Mouse (Mus musculus) cerebral cortex, adult 2 months (tissue): ENCODE measurements around the gene Heyl.

ENCODE experiments used
- WGBS: fragments of 180-500 bp; shearing (Covaris S2); methylation state at CpG from one replicate; pipeline ENCODE4 v1.1.7; 2018; 5-methylcytosine and 5-hydroxymethylcytosine counted together

The Heyl gene

GRCm38 (mm10) chr4:123233492-123234084 lies at the start of gene Heyl:
Gene Heyl, plus strand, starts transcription at chr4:123233556.
- WGBS = 10% methylated on average over 52 of the region's 52 CpGs

DNA sequence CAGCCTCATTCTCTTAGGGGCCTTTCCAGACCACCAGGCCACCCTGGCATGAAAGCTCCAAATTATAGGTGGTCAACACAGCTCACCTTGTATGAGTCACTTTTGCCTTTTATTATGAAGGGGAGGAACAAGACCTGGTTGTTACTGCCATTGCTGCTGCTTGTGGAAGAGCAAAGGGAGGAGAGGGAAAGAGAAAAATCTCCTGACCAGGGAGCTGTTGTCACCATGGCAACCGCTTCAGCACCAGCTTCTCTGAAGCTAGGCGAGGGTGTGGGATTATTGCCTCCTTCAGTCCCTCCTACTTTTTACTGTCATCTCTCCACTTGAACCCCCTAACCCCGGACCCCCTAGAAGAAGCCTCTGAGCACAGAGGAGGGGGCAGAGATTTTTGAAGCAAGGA lies 48.5 kb upstream of the Heyl start:
- WGBS = 29% methylated on average over 3 of the region's 3 CpGs

GRCm38 (mm10) chr4:123192336-123192735 lies 41.0 kb upstream of the Heyl start:
- WGBS = 48% methylated on average over 11 of the region's 11 CpGs

- 41% methylated on average over 11 of the region's 11 CpGs for WGBS
Observed at GRCm38 (mm10) chr4:123193791-123194190, 39.6 kb upstream of the Heyl start.

- 69% methylated on average over 6 of the region's 6 CpGs for WGBS
Observed at GRCm38 (mm10) chr4:123196695-123197094, 36.7 kb upstream of the Heyl start.

DNA sequence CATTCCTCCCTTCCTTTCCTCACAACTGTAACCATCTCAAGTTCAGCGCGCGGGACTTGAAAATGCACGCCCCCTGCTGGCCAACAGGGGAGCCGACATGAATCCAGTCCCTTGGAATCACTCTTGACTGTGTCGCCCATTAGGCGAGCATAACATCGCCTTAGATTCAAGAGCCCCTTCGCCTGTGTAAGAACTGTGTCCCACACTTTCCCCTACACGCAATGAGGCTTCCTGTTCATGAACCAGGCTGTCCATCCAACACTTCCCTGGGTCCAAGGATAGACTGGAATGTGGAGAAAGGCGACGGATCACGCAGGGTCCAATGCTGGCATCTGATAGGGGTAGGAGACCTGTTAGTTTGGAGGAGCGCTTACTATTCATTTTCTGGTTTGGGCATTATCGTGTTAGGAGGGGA lies 32.6 kb upstream of the Heyl start:
- 9% methylated on average over 15 of the region's 15 CpGs for WGBS

GRCm38 (mm10) chr4:123201186-123202093 lies 31.9 kb upstream of the Heyl start, which contains the start of gene Nt5c1a:
Gene Nt5c1a, plus strand, starts transcription at chr4:123201504.
- WGBS = 4% methylated on average over 58 of the region's 58 CpGs

DNA sequence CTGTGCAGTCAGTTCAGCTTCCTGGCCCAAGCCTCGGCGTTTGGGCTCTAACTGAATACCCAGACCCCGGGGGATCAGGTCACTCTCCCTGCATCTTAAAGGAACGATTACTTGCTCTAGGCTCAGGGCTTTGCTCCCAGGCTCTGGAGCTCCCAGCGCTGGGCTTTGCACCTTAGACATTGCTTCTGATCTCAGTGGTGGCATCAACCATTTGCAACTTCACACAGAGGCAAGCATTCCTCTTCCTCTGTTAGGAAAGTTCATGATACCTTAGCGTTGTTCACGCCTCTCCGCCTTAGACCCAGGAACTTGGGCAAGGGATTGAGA lies 31.3 kb upstream of the Heyl start:
- WGBS = 40% methylated on average over 8 of the region's 8 CpGs

DNA sequence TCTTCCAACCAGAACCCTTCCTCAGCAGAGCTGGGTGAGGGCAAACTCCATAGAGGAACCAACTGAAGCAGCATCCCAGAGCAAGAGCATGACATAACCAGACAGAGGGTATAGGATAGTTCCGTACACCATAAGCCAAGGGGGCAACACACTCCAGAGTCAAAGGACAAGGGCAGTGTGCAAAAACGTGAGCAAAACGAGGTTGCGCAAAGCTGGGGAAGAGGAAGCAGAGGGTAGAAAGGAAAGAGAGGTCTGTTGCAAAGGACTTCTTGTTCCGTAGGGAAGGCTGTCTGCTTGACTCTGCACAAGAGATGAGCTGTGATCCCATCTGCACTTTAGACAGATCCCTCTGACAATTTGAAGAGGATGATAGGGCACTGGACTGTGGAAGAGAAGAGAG lies 26.0 kb upstream of the Heyl start:
- 86% methylated on average over 5 of the region's 5 CpGs for WGBS

GRCm38 (mm10) chr4:123210996-123211395 lies 22.4 kb upstream of the Heyl start:
- 75% methylated on average over 8 of the region's 8 CpGs for WGBS

GRCm38 (mm10) chr4:123211453-123211852 lies 21.9 kb upstream of the Heyl start:
- WGBS = 76% methylated on average over 5 of the region's 5 CpGs

- WGBS = 54% methylated on average over 2 of the region's 2 CpGs
Observed at GRCm38 (mm10) chr4:123212330-123212729, 21.0 kb upstream of the Heyl start.

DNA sequence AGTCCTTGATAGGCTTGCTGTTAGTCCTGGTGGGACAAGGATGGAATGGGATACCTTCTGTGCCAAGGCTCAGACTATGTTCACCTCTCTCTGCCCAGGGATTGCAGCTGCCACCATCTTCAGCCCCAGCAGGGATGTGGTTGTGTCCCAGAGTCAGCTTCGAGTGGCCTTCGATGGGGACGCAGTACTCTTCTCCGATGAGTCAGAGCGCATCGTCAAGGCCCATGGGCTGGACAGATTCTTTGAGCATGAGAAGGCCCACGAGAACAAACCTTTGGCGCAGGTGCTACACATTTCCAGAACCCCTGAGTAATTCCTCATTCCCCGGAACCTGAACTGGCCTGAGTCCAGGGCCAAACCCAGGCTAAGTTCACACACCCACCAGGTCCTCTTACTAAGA lies 19.4 kb upstream of the Heyl start:
- WGBS = 93% methylated on average over 9 of the region's 9 CpGs

DNA sequence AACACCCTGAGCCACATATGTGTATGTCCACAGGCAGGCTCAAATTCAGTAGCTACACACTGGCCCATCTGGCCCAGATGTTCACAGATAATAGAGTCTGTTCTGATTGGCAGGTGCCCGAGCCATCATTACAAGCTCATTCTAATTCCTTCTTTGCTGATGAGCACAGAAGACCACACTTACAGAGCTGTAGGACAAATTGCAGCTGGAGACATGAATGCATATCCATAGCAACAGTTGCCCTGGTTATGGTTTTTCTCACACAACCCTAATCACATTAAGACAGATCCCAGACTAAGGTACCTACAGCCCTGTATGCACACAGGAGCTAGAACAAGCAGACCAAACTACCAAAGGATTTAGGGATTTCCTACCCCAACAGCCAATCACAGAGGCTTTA lies 18.0 kb upstream of the Heyl start:
- WGBS = 74% methylated on average over 1 of the region's 1 CpGs

DNA sequence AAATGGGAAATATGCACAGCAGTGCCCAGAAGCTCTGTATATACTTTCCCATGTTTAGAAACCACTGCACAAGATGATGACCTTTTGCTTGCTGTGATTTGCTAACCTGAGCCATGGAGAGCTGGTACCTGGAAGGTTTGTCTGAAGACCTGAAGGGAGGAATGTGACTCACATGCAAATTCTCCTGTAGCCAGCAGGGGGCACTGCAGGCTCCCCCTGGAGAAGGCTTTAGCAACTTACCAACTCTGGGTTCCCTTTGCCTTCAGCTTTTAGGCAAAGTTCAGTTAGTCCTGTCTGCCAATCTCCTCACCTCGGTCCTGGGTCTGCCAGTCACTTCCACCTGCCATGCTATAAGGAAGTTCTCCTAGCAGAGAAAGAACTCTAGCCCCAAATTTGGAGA lies 16.6 kb upstream of the Heyl start:
- 57% methylated on average over 1 of the region's 1 CpGs for WGBS

DNA sequence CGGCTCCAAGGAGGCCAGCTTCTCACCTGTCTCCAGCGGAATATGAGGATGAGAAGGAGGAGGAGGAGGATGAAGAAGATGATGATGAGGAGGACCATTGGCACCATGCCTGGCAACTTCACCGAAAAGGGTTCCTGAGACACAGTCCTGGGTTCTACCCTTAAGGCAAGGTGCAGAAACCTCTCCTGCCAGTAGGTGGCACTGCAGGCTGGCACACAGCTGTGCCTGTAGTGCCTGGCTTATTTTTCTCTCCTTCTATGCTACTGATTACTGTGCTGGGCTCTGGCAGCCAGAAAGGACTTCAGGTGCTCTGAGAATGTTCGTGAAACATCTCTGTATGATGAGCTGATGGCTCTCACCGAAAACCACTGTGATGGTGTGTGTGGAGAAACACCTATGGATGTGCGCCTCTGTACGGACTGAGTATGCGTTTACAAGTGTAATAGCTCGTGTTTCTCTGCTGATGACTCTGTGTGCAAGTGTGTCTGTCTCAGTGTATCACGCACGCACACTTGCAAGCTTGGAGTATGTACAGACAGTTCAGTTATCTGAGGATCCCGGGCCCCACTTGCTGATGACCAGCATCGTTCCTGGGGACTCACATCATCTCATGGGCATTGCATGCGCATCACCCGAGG lies 13.5 kb upstream of the Heyl start:
- 70% methylated on average over 15 of the region's 15 CpGs for WGBS

- 94% methylated on average over 4 of the region's 4 CpGs for WGBS
Observed at GRCm38 (mm10) chr4:123220637-123221036, 12.7 kb upstream of the Heyl start.

DNA sequence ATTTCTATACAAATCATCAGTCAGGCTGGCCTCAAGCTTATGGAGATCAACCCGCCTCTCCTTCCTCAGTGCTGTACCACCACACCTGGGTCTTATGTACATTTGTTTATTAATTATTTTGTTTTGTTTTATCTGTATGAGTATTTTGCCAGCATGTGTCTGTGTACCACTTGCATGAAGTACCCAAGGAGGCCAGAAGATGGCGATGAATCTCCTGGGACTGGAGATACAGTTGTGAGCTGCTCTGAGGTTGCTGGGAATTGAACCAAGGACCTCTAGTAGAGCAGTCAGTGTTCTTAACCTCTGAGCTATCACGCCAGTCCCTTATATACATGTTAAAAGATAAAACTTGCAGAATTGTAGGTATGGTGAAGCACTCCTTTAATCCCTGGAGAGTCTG lies 10.0 kb upstream of the Heyl start:
- whole genome bisulfite sequencing = 74% methylated on average over 3 of the region's 3 CpGs

DNA sequence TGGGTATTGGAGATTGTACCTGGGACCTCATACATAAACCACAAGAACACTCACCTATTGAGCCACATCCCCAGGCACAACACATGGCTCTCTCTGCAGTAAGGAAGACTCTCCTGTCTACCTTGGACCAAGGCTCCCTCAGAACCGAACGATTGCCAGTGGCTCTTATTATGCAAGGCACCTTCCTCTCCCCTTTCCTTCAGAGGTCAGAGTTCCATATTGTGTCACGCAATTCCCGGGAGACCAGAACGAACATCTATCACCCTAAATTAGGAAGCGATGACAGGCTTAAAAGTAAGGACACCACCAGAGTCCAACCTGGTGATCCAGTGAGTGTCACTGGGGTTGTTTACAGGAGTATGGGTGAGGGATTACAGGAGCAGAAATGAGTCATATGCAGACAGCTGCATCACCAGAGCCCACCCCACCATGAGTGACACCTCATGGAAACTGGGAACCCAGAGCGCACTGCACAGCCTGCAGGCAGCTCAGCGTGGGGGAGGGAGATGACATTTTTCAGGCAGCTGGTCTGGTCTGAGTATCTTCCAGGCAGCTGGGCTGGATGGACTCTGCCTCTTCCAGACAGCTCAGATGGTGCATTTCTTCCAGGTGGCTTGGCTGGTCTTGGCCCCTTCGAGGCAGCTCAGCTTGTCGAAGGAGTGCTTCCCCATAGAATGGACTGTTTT lies 7.5 kb upstream of the Heyl start:
- 72% methylated on average over 10 of the region's 10 CpGs for WGBS

DNA sequence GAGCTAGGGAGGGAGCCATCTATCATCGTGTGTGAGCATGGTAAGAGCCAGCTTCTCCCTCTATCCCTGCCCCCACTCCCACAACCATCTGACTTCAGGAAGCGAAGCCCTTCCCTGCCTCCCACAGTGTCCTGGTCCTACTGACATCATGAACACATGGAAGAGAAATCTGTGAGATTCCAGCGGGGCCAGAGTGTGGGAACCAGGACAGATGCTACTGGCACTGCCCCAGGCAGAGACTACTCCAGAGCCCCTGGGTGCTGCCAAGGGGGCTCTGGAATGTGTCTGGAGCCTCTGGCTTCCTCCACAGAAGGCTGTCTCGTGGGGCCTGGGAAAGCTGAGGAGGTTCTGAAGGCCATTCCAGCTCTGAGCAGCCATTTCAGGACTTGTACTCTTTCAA lies 5.6 kb upstream of the Heyl start:
- WGBS = 37% methylated on average over 4 of the region's 4 CpGs

GRCm38 (mm10) chr4:123228270-123228669 lies 5.1 kb upstream of the Heyl start:
- 68% methylated on average over 2 of the region's 2 CpGs for WGBS

- WGBS = 79% methylated on average over 11 of the region's 11 CpGs
Observed at GRCm38 (mm10) chr4:123229166-123229565, 4.2 kb upstream of the Heyl start.
